Mouse (Mus musculus) small intestine, adult 2 months (tissue): ENCODE results near the gene Slc25a4.

Experiments
- CTCF ChIP-seq: fragments of 200-500 bp; IDR thresholded peaks from 2 replicates; pipeline ENCODE4 v1.5.1; 2012; ENCODE audit warnings: low read depth, mild to moderate bottlenecking, control low read depth, inconsistent platforms, low read length, moderate library complexity, mixed read lengths; ENCODE audit not compliant: insufficient replicate concordance, insufficient read length; ENCODE audit errors: extremely low read depth
- POLR2A ChIP-seq: fragments of 200-500 bp; IDR thresholded peaks from 2 replicates; pipeline ENCODE4 v1.6.1; 2012; ENCODE audit warnings: low read depth, mild to moderate bottlenecking, control low read depth, inconsistent platforms, low read length, moderate library complexity

DNA sequence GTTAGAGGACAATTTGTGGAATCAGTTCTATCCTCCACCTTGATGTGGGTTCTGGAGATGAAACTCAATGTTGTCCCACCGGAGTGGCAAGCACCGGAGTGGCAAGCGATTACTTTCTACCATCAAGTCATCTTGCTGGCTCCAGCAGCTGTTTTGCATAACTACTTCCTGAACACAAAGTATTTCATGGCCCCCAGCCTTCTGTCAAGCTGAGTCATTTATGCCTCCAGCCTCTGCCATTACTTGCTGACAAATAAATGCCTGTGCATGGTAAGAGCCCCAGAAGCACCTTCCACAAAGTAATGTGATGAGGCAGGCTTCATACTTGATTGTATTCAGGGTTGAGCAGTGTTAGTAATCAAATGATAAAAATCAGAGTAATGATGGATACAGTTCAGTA is 14.2 kb downstream of the Slc25a4 start:
- TF ChIP-seq CTCF: no peak
- TF ChIP-seq POLR2A: no peak
